Mouse (Mus musculus) neural tube, postnatal 0 days (tissue): Measurements from ENCODE around the gene Gm14459. TPM values are rescaled to one million over a fixed set of nuclear protein-coding genes. Genes with fewer than 3 reads are reported as not detected.

Experiments used
- polyA plus RNA-seq: library from polyadenylated mRNA; unstranded; fragments of >200 nt; fragmentation: Nextera tagmentation; extraction: Ambion mirVana; gene quantifications from 2 replicates; pipeline ENCODE4 v1.2.1, GENCODE M21; 2015

Gm14459 gene
- not detected in 2 replicates for polyA plus RNA-seq

GRCm38 (mm10) chrX:8524854-8525253 is at the start of gene Gm14459:
Gm14459 (minus strand) TSS chrX:8524954.

GRCm38 (mm10) chrX:8548155-8548554 is 23.4 kb upstream of the Gm14459 start, which contains the start of gene Ssxb6:
Ssxb6 (minus strand) TSS chrX:8548255.

Other genes with a start within 250 kb of the Gm14459 start
- gene Ssxb10, start 197.5 kb downstream of the Gm14459 start, polyA plus RNA-seq = not detected in 2 replicates
- gene Ssxb9, start 158.0 kb downstream of the Gm14459 start, polyA plus RNA-seq = not detected in 2 replicates
- gene Ssxb1, start 111.6 kb downstream of the Gm14459 start, polyA plus RNA-seq = not detected in 2 replicates
- not detected in 2 replicates for gene Ssxb2, start 63.2 kb downstream of the Gm14459 start, polyA plus RNA-seq
- gene Ssxb6, start 23.3 kb upstream of the Gm14459 start, polyA plus RNA-seq = not detected in 2 replicates
- gene Ssxb3, start 66.9 kb upstream of the Gm14459 start, polyA plus RNA-seq = not detected in 2 replicates
- not detected in 2 replicates for gene Ssxb8, start 165.9 kb upstream of the Gm14459 start, polyA plus RNA-seq
- not detected in 2 replicates for gene Ssx9, start 223.5 kb upstream of the Gm14459 start, polyA plus RNA-seq